Mouse (Mus musculus): ENCODE results near the gene Vcl.
A peak's percentile ranks its signal among the peaks of the same experiment; 100 is the strongest.

Gene Vcl

DNA sequence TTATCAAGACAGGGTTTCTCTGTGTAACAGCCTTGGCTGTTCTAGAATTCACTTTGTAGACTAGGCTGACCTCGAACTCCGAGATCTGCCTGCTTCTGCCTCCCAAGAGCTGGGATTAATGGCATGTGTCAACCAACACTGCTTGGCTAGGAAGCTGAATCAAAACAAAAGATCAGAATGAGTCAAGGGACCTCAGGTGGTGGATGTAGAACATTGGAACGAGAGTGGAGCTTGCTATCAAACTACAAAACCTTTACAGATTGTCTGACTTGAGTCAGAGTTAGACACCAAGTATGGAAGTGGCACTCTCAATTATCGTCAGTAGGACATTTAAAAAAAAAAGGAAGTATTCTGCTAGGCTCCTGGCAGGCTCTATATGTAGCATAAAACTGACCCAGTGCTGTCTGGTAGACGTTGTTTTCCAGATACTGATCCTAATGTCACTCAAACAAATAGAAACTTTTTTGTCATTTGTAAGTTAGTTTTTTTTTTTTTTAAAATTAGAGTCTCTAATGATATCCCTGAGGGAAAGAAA is 84.7 kb downstream of the Vcl start:
- DNase-seq (ENCODE audit: low spot score in 2 of 2), result no peak

DNA sequence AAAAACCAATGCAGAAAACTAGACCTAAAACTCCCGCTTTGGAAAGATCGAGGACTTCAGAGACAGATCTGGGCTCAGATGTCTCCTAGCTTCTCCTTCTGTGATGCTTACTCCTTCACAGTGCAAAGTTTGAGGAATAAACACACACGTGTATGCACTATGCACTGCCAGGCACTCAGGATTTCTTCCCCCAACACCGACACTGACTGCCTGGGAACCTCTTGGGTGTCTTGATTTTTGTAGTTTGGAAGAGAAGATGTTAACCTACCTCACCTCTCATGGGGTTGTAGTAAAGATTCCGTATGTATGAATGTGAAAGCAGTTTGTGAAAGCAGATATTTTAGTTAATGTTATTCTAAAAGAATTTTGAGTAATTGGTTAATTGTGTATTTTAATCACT is 88.7 kb downstream of the Vcl start:
- DNase-seq (ENCODE audit: low spot score in 2 of 2), result no peak

DNA sequence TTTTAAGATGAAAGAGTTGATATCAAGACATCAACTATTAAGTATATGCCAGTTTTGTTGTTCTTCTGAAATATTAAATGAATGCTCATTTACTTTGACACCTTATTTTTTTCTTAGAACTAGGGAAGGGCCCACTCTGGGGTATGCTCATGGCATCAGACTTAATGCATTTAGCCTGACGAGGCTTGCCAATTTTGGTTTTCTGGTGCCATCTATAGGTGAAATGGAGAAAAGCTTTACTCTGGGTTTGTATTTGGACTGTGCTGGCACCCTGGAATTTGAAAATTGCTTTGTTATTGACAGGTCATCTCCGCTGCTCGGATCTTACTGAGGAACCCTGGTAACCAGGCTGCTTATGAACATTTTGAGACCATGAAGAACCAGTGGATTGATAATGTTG is 89.8 kb downstream of the Vcl start:
- DNase-seq (ENCODE audit: low spot score in 2 of 2), result peak in 1 of 2 experiments; percentile 27

DNA sequence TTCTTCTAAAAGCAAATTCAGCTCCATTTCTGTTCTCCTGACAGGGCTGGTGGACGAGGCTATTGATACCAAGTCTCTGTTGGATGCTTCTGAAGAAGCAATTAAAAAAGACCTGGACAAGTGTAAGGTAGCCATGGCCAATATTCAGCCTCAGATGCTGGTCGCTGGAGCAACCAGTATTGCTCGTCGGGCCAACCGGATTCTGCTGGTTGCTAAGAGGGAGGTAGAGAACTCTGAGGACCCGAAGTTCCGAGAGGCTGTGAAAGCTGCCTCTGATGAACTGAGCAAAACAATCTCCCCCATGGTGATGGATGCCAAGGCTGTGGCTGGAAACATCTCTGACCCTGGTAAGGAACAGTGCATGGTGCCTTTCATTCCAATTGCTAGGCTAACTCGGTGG is 91.2 kb downstream of the Vcl start:
- no peak for DNase-seq (ENCODE audit: low spot score in 2 of 2)

DNA sequence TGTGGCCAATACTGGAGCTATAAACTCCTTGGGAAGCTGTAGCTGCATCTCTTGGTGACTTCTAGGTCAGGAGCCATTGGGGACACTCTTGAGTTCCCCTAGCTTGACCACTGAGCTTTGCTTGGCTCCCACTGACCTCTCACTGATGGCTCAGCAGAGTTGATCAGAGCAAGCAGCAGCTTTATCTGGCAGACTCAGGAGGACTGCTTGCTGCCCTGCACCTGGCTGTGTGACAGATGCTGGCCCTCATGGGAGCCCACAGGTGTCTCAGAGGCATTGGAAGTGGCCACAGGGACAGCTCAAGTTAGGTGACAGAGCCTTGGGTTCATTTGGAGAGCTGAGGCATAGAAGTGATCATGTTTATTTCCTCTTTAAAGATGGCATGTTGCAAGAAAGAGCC is 98.3 kb downstream of the Vcl start:
- no peak for DNase-seq (ENCODE audit: low spot score in 2 of 2)

DNA sequence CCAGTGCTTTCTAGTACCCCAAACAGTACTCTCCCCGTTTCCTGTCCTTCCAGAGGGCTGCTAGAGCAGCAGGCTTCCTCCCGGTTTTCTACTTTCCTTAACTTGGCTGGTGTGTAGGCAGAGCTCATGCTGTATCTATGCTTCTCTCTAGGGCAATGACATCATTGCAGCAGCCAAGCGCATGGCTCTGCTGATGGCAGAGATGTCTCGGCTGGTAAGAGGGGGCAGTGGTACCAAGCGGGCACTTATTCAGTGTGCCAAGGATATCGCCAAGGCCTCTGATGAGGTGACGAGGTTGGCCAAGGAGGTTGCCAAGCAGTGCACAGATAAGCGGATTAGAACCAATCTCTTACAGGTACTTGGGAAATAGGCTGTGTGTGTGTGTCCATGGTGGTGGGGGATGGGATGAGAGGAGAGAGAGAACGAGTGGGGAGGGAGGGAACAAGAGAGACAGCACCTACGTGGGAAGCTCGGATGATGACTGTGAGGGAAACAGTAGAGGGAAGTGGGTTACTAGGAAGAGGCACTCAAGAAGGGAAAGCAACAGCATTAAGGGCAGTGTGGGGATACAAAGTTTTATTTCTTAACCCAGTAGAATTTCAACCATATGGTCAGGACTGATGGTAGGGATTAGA is 99.9 kb downstream of the Vcl start:
- DNase-seq (ENCODE audit: low spot score in 2 of 2), result no peak

DNA sequence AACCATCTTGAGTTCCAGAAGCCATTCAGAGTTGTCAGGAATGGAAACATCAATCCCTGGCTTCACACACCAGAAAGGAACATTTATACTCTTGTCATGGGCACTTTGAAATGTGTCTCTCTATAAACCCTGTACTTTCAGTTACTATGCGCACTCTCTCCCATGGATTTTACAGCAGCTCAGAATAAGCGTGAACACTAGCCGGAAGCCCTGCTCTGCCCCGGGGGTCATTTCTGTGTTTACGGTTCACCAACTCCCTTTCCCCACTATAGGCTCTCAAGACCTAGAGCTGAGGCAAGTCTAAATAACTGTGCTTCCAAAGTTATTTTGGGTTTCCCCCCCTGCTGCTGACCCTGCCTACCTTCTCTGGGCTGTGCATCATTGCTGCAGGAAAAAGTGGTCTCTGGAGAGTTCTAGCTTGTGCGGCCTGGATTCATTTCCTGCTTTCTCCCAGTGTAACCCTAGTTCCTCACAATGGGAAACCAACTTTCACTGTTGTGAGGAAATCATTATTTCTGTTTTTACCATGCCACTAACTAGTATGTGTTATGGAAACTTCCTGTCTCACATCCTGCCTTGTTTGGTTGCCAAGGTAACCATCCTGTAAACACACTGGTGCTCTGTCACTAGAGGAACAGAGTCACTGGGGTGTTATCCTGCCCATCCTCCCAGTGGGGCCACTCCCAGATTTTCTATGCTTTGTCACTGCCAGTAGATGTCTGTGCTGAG is 102.7 kb downstream of the Vcl start:
- peak; percentile 13 to 20 for DNase-seq (ENCODE audit: low spot score in 2 of 2)

DNA sequence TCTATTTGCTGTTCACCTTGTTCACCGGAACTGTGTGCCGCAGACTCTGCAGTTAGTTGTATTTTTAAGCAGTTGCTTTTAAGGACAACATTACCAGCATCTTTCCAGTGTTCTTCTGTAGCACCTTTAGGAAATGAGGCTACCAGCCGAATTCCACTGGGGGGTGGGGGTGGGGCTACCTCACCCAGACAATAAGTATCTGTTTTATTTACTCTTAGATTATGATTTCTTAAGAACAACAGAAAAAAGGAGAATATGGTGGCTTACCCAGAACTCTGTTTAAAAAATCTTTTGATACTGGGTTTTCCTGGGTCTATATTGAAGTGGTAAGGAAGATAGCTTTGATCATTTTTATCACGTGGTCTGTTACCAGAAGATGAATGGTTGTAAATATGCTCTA is 105.1 kb downstream of the Vcl start:
- no peak for DNase-seq (ENCODE audit: low spot score in 2 of 2)

DNA sequence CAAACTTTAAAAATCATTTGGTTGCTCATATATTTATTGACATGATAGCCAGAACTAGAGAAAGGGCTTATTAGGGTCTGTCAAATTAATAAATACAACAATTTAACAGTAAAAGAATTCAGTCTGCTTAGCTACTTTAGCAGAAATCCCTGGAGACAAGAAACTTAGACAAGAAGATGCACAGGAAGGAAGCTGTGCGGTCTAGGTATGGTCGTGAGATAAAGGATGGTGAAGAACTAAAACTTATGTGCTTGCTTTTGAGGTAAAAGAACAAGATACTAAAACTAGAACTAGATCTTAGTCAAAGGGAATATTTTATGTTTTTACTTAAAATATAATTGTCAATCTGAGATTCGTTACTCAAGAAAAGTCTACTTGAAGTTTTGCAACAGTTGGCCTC is 105.6 kb downstream of the Vcl start:
- no peak for DNase-seq (ENCODE audit: low spot score in 2 of 2)

DNA sequence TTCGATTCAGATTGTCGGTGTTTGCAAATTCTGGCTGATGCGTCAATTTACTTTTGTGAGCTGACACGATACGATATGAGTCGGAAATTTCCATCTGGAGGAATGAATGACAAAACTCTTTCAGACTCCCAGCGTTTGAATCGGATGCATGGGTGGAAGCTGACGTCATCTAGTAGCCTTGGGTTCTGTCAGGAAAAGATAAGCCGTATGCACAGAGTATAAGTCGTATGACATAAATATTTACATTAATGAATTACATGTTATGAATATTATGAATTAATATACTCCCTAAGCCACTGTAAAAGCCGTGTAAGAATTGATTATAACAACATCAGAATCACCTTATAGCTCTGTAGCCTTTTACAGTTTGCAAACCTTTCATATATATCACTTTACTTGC is 109.9 kb downstream of the Vcl start:
- no peak for DNase-seq (ENCODE audit: low spot score in 2 of 2)

DNA sequence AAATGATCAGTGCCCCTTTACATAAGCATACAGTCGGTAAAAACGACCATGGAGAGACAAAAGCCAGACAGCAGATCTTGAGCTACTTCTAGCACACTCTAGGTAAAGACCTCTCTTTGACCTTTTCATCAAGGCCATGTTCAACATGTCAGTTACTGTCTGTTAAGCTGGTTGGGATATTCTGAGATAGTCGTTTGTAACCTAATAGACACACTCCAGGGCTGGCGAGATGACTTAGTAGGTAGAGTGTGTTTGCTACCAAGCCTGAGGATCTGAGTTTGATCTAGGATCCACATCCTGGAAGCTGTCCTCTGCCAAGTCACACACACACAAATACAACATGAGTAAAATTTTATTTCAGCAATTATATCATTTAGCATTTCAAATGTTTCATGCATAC is 110.4 kb downstream of the Vcl start:
- no peak for DNase-seq (ENCODE audit: low spot score in 2 of 2)

DNA sequence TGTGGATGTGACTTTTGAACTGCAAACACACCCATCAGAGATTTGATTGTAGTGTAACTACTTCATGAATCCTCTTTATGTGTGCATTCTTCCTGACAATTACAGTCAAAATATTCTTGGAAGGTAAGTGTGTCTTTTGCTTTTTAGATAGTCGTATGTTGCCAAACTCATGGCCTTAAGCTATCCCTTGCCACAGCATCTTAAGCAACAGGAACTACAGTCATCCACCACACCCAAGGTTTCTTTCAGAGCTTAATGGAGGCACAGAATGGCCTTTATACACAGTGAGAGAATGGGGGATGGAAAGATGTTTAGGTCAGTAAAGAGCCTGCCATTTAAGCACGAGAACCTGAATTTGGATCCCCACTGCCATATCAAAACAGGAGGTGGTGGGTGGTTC is 118.6 kb downstream of the Vcl start:
- DNase-seq (ENCODE audit: low spot score in 2 of 2), result no peak

DNA sequence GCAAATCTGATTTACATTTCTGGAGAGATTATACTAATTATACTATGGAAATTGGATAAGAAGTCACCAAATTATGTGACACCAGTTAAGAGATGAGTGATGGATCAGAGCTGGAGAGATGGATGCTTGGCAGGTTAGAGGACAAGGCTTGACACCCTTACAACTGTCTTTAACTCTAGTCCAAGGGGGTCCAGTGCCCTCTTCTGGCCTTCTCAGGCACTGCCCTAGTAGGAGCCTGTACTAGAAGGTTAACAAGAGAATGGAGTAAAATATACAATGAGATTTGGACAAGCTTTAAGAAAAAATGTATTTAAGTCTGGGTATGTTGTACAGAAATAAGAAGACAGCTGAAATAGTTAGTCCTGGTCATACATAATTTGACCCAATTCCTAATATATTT is 119.7 kb downstream of the Vcl start:
- DNase-seq (ENCODE audit: low spot score in 2 of 2), result peak in 1 of 2 experiments; percentile 44

DNA sequence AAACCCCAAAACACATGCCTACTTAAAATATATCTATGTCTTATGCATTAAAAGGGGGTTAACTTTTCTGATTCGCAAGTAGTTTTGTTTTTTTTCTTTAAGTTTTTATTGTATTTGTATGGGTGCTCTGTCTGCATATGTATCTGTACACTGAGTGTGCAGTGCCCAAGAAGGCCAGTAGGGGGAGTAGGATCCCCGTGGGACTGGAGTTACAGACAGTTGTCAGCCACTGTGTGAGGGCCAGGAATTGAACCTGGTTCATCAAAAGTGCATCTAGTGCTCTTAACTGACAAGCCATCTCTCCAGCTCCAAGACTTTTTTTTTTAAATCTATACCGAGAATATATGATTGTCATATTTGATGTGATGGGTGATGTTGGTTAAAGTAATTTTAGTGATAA is 121.5 kb downstream of the Vcl start:
- DNase-seq (ENCODE audit: low spot score in 2 of 2), result peak; percentile 20 to 24

DNA sequence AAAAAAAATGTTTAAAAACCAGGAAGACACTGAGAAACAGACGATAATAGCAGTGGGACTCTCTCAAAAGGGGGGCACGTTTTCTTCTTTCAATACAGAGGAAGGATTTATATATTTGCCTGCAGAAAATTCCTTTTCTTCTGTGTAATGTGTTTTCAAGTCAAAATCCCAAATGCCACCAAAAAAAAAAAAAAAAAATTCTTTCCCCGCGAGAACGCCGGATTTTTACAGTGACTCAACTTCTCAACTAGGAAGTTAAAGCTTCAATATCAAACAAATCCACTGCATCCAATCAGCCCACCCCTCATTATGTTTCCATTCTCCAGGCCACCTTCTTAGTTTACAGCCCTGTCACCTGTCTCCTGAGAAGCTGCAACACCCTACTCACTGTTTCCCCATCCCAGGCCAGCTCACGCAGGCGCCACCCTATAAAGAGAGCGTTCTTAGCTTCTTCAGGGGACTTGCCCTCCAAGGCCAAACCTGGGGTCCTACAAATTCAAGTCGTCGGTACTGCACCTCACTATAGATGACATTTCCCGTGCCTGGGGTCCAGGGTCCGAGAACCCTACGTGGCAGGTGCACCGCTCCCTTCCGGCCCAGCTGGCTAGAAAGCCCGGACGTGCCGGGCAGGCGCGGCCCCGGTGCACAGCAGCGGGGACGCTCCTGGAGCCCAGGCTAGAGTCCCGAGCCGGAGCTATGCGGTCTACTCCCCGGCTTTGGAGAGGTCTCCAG is 122.3 kb downstream of the Vcl start:
- no peak for DNase-seq (ENCODE audit: low spot score in 2 of 2)

DNA sequence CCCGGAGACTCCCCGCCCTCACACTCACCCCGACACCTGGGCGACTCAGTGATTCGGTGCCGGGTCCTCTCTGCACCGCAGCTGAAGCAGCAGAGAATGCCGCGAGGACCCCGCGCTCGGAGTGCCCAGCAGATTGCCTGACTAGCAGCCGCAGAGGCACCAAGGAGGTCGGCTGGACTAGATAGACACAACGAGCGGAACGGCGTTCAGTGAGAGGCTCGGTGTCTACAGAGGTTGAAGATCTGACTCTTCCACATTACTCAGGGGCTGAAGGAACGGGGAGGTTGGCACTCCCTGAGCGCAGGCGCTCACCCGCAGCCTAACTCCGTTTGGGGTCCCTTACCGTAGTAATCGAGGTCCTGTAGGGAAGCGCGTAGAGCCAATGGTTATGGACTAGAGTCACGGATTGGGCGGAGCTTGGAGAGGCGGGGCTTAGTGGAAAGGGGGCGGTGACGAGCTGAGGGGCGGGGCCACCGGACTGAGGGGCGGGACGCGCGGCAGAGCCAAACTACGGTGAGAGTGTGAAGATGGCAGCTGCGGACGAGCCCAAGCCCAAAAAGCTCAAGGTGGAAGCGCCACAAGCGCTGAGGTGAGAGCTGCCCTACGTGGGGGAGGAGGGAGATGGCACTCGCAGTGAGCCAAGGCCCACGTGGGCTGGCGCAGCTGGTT is 123.0 kb downstream of the Vcl start, which contains the start of the genes Ap3m1 and Adk:
TSS of gene Ap3m1 (minus strand) at position 397 of the 669 bp plus-strand sequence.
TSS of gene Adk (plus strand) at position 463 of the 669 bp plus-strand sequence.
- DNase-seq (ENCODE audit: low spot score in 2 of 2), result peak; percentile 89 to 96

DNA sequence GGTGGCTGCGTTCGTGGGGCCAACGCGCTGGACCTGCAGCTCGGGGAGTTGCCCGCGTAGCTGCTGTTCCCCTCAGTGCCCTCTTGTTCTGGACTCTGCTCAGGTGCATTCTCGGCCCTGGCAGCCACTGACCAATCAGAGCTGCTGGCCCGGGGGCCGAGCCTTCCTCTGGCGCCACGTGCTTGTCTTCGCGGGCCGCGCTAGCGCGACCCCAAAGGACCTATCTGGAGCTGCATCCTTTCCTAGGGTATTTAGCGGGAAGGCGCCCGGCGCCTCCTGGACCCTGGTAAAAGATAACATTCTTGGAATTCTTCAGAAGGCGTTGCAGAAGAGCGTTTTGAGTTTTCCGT is 123.6 kb downstream of the Vcl start:
- DNase-seq (ENCODE audit: low spot score in 2 of 2), result peak in 1 of 2 experiments; percentile 45

DNA sequence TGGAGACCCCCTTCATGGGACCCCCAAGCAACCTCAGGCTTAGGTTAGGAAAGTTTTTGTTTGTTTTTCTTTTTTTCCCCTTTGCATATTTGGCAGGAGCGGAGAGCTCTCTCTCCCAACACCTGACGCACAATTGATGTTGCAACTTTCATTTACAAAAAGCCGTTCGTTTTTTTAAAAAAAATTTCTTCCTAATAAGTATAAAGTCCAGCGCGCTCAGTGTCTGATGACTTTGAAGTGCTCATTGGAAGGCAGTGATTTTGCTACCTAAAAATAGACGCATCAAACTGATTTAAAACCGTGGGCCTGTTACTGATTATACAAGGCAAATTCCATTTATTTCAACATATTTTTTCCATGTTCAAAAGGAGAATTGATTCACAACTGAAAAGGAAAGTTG is 124.0 kb downstream of the Vcl start:
- DNase-seq (ENCODE audit: low spot score in 2 of 2), result no peak

DNA sequence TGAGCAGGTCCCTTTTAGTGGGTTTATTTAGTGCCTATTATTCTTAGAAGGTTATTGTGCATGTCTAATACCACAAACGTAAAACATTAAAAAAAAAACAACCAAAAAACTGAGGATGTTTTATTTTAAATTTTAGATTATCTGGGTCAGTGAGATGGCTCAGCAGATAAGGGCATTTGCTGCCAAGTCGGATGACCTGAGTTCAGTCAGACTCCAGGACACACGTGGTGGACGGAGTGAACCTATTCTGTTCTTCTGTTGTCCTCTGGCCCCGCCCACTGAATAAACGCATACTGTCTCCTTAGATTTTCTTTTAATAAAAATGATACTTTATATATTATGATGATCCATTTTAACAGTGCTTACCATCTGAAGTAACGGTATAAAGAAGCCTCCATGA is 124.4 kb downstream of the Vcl start:
- no peak for DNase-seq (ENCODE audit: low spot score in 2 of 2)

DNA sequence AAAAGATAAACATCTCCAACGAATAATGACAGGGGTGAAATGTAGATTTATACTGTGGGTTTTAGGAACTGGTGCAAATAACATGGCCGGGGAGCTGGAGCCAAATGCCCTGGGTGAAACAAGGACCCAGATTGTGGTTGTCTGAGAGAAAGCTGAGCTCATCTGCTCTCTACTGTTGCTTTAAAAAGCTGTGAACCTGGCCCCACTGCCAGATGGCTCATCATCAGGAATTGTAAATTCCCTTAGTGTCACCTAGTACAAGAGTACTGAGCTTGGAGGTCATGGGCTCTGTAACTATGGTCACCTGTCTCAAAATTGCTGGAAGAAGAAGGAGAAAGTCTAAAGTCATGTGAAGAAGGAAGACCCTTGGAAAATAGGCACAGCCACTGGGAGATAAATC is 129.8 kb downstream of the Vcl start:
- no peak for DNase-seq (ENCODE audit: low spot score in 2 of 2)

DNA sequence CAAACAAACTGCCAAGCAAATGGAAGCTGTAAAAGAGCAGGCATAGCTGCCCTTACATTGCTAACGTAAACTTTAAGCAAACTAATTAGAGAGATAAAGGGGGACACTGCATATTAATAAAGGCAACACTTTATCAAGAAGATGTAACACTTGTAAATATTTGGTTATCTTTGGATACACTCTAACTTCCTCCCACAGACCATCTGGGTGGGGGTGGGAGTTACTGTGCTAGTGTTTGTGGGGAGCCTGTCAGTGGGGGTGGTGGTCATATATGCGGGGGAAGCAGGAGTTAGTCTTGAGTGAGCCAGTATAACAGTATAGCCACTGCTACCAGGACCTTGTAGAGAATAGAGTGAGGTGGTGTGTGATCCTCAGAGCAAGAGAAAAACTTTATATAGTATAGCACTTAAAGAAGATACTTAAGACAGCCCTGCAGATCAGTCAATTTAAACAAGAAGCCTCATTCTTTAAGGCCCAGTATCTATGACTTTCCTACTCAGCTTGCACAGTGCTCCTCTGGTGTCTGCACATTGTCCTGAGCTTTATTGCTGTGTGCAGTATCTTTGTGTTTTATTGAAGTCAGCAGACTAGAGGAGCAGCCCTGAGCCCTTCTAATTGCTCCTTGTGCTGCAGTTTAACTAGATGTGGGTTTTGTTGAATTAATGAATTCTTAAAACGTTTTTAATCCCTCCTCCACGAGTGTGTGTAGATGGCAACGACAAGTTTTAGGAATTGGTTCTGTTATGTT is 133.7 kb downstream of the Vcl start:
- no peak for DNase-seq (ENCODE audit: low spot score in 2 of 2)

Measured in thymus, postnatal 10 days (tissue).